8 mouse cellular contexts compared by ENCODE assay signal in genomic region chr9:66980458-66980857, GRCm38 (mm10). TPM values are rescaled to one million over a fixed set of nuclear protein-coding genes. Genes with fewer than 3 reads are reported as not detected.
DNase-seq lines count a peak whose midpoint lies in the region; ATAC-seq and TF ChIP-seq lines count a peak whose summit lies in the region.
"Had no signal": no experiment of that assay in that cellular context is flagged by ENCODE, and none has a peak within 500 bp of the region (broad histone marks: within the 10 kb centered on the region; RNA-seq: fewer than 3 reads in every experiment).

No protein-coding gene starts in this region.

- H3K9me3 ChIP-seq in CH12.LX (replicated peaks; ENCODE audit: low read length) = no peaks in the 10 kb centered on the region
- H3K9me3 ChIP-seq in lung, embryonic 14.5 days (ENCODE audit: low read depth, low read length) = no peaks in the 10 kb centered on the region
- H3K9me3 ChIP-seq: hindbrain, embryonic 15.5 days had no signal

- no peak for TF ChIP-seq POLR2A in CH12.LX (IDR thresholded peaks at IDR 0.05; ENCODE audit: low read depth, low read length)

- peak; percentile 99 for TF ChIP-seq RAD21 in CH12.LX (IDR thresholded peaks at IDR 0.05; ENCODE audit: low read depth, low read length)

- H3K36me3 ChIP-seq in C2C12 (ENCODE audit: control insufficient read depth, insufficient read depth) = no peaks in the 10 kb centered on the region
- no peaks in the 10 kb centered on the region for H3K36me3 ChIP-seq in CH12.LX (replicated peaks in 1 of 2; ENCODE audit: control insufficient read depth in 1 of 2, insufficient read depth in 1 of 2, low read length in 1 of 2)
- H3K36me3 ChIP-seq in lung, embryonic 14.5 days (ENCODE audit: insufficient read depth) = no peaks in the 10 kb centered on the region
- H3K36me3 ChIP-seq: hindbrain, embryonic 15.5 days had no signal

- H3K27me3 ChIP-seq in C2C12 (ENCODE audit: control insufficient read depth, insufficient read depth, insufficient read length) (no peaks in the 10 kb centered on the region), CH12.LX (replicated peaks) (no peaks in the 10 kb centered on the region)
- no peaks in the 10 kb centered on the region for H3K27me3 ChIP-seq in lung, embryonic 14.5 days (ENCODE audit: insufficient read depth, low read length)
- H3K27me3 ChIP-seq: hindbrain, embryonic 15.5 days had no signal

- intact Hi-C loops in gastrocnemius, adult 2 months (cut with DNase I) = no loop called here

- no peak overlapping the region for H3K4me3 ChIP-seq in C2C12 (ENCODE audit: insufficient read depth, poor library complexity, severe bottlenecking)
- no peak overlapping the region for H3K4me3 ChIP-seq in CH12.LX (replicated peaks in 1 of 3; ENCODE audit: low read depth in 2 of 3, low read length in 2 of 3, poor library complexity in 1 of 3)
- no peak overlapping the region for H3K4me3 ChIP-seq in gastrocnemius, adult 2 months
- H3K4me3 ChIP-seq in lung, embryonic 14.5 days (ENCODE audit: low read depth, low read length) = no peak overlapping the region
- H3K4me3 ChIP-seq: hindbrain, embryonic 15.5 days had no signal

- H3K4me1 ChIP-seq in CH12.LX (ENCODE audit: control insufficient read depth in 1 of 2, insufficient read depth in 2 of 2) = peaks cover 13 to 48% of the 10 kb centered on the region in 2 experiments
- no peaks in the 10 kb centered on the region for H3K4me1 ChIP-seq in lung, embryonic 14.5 days (ENCODE audit: insufficient read depth)

- no peak for TF ChIP-seq EP300 in CH12.LX (IDR thresholded peaks at IDR 0.05; ENCODE audit: low read length)

- TF ChIP-seq CTCF in C2C12 (IDR thresholded peaks at IDR 0.05; ENCODE audit: control insufficient read depth, insufficient read depth, insufficient read length) (peak; percentile 67), CH12.LX (conservative IDR thresholded peaks at IDR 0.05 in 1 of 2, IDR thresholded peaks at IDR 0.05 in 1 of 2; ENCODE audit: low read depth in 2 of 2, low read length in 2 of 2) (peak; percentile 93 to 96)
- TF ChIP-seq CTCF in gastrocnemius, adult 2 months (IDR thresholded peaks at IDR 0.05) = peak; percentile 86
- TF ChIP-seq CTCF in lung, embryonic 14.5 days (IDR thresholded peaks at IDR 0.05; ENCODE audit: low read depth) = peak; percentile 90

- H3K79me2 ChIP-seq in C2C12 (ENCODE audit: control insufficient read depth, insufficient read depth) (no peaks in the 10 kb centered on the region), CH12.LX (replicated peaks; ENCODE audit: control insufficient read depth, extremely low read depth, insufficient read depth, poor library complexity, severe bottlenecking) (no peaks in the 10 kb centered on the region)

- DNase-seq in CH12.LX (ENCODE audit: extremely low read depth) = peak; percentile 81
- DNase-seq in c-Kit-positive CD71-positive TER-119-negative erythroid progenitor cells, embryonic 14.5 days (ENCODE audit: low read depth) = peak; percentile 80
- DNase-seq in gastrocnemius, adult 2 months = peak; percentile 73
- peak; percentile 68 for DNase-seq in layer of hippocampus, adult 11-12 months (ENCODE audit: low spot score)
- DNase-seq in lung, embryonic 14.5 days = peak; percentile 88
- peak; percentile 77 for DNase-seq in spleen, adult 12 weeks (ENCODE audit: low spot score)

- in situ Hi-C loops in CH12.LX (cut with MboI; ENCODE audit: low pct_ligation_motif_present, low pct_unique_long_range_greater_than_20kb, low sequenced_read_pairs) = loop anchor here (10.0 to 25.0 kb wide), 2 partner anchors 316 to 468 kb away; partner anchors contain the start of gene Fbxl22

- no peak overlapping the region for H3ac ChIP-seq in C2C12 (ENCODE audit: control insufficient read depth, insufficient read length, low read depth)

- 7% methylated on average over 5 of the region's 5 CpGs for WGBS in lung, embryonic 14.5 days

- no peak; the same call in 1 of the 2 replicates for ATAC-seq in lung, embryonic 14.5 days (ENCODE audit: insufficient read depth)

- no peak overlapping the region for H3K27ac ChIP-seq in CH12.LX (ENCODE audit: insufficient read depth, low read depth)
- no peak overlapping the region for H3K27ac ChIP-seq in gastrocnemius, adult 2 months
- no peak overlapping the region for H3K27ac ChIP-seq in lung, embryonic 14.5 days (ENCODE audit: low read depth)
- H3K27ac ChIP-seq: hindbrain, embryonic 15.5 days had no signal

- dilution Hi-C loops in CH12.LX (cut with MboI; ENCODE audit: extremely low pct_ligation_motif_present, extremely low pct_unique_long_range_greater_than_20kb, low sequenced_read_pairs) = no loop called here

- no peak overlapping the region for H3K4me2 ChIP-seq in CH12.LX (ENCODE audit: insufficient read depth, low read depth, poor library complexity, severe bottlenecking)
- H3K4me2 ChIP-seq in lung, embryonic 14.5 days = no peak overlapping the region
- H3K4me2 ChIP-seq: hindbrain, embryonic 15.5 days had no signal

- no peak overlapping the region for H3K9ac ChIP-seq in CH12.LX (ENCODE audit: insufficient read depth, low read depth)
- no peak overlapping the region for H3K9ac ChIP-seq in lung, embryonic 14.5 days
- H3K9ac ChIP-seq: hindbrain, embryonic 15.5 days had no signal

- H3K79me3 ChIP-seq in C2C12 (ENCODE audit: low read depth) = no peaks in the 10 kb centered on the region

TF ChIP-seq in C2C12, 6 proteins besides CTCF, POLR2A, EP300 and RAD21:
- TF ChIP-seq USF1 (IDR thresholded peaks at IDR 0.05; ENCODE audit: low read depth) (no peak), MYOD1 (IDR thresholded peaks at IDR 0.05; ENCODE audit: control insufficient read depth, insufficient read length, low read depth) (no peak), CEBPB (IDR thresholded peaks at IDR 0.05; ENCODE audit: low read depth) (no peak), FOSL1 (IDR thresholded peaks at IDR 0.05; ENCODE audit: insufficient read depth, low read length, poor library complexity, severe bottlenecking) (no peak), MYOG (IDR thresholded peaks at IDR 0.05; ENCODE audit: control insufficient read depth, extremely low read depth, insufficient read length) (no peak), MAX (IDR thresholded peaks at IDR 0.05) (no peak)

TF ChIP-seq in CH12.LX, 34 proteins besides CTCF, POLR2A, EP300 and RAD21:
- TF ChIP-seq ZNF384 (IDR thresholded peaks at IDR 0.05; ENCODE audit: low read depth, low read length) = 0 out of 2 replicates have a peak, but pooled peaks have one; percentile 13
- TF ChIP-seq PAX5 (IDR thresholded peaks at IDR 0.05; ENCODE audit: low read length) = no peak
- TF ChIP-seq JUND (conservative IDR thresholded peaks at IDR 0.05; ENCODE audit: low read depth, low read length) = 0 out of 2 replicates have a peak, but pooled peaks have one; percentile 48
- TF ChIP-seq NELFE (IDR thresholded peaks at IDR 0.05; ENCODE audit: low read depth, low read length) = peak; percentile 47; the same call in 1 of the 2 replicates
- peak; percentile 87 for TF ChIP-seq SMC3 (IDR thresholded peaks at IDR 0.05; ENCODE audit: low read depth, low read length)
- 0 out of 2 replicates have a peak, but pooled peaks have one; percentile 55 for TF ChIP-seq MEF2A (IDR thresholded peaks at IDR 0.05; ENCODE audit: borderline replicate concordance, low read depth, low read length)
- 0 out of 2 replicates have a peak, but pooled peaks have one; percentile 25 for TF ChIP-seq HCFC1 (IDR thresholded peaks at IDR 0.05; ENCODE audit: low read depth, low read length)
- TF ChIP-seq SIN3A (IDR thresholded peaks at IDR 0.05; ENCODE audit: low read length) = 0 out of 2 replicates have a peak, but pooled peaks have one; percentile 32
- TF ChIP-seq TCF12 (IDR thresholded peaks at IDR 0.05; ENCODE audit: low read depth, low read length) = 0 out of 2 replicates have a peak, but pooled peaks have one; percentile 26
- no peak for TF ChIP-seq GABPA (IDR thresholded peaks at IDR 0.05; ENCODE audit: insufficient replicate concordance, low read depth, low read length)
- TF ChIP-seq MAZ (IDR thresholded peaks at IDR 0.05; ENCODE audit: low read depth, low read length) = no peak
- peak; percentile 46 for TF ChIP-seq ZC3H11A (IDR thresholded peaks at IDR 0.05; ENCODE audit: low read depth, low read length)

RNA-seq across cellular contexts. Expression of gene Lactb, which starts 5.2 kb away (rescaled TPM):
- 7.5 TPM for polyA plus RNA-seq in C2C12 (2012; fragmentation: generic; extraction: Trizol)
- total RNA-seq in CH12.LX (2012; rRNA removed) = 14.6 and 14.7 TPM in 2 replicates
- total RNA-seq in CH12.LX (2014; rRNA removed) = 23.7 and 24.5 TPM in 2 replicates
- 29.4 and 31.6 TPM in 2 replicates for polyA plus RNA-seq in CH12.LX (2012; ENCODE audit: insufficient read length, low read depth)
- 10 to 100 TPM; 17.7 to 22.3 TPM for total RNA-seq in gastrocnemius, adult 2 months (2021)
- 8.7 and 9.8 TPM in 2 replicates for polyA plus RNA-seq in lung, embryonic 14.5 days (2014; fragmentation: Nextera tagmentation; extraction: Ambion mirVana)

RNA-seq across cellular contexts. Expression of gene Rps27l, which starts 34.6 kb away (rescaled TPM):
- polyA plus RNA-seq in C2C12 (2012; fragmentation: generic; extraction: Trizol) = 1,028 TPM
- total RNA-seq in CH12.LX (2012; rRNA removed) = 593 and 709 TPM in 2 replicates
- 1,628 and 1,755 TPM in 2 replicates for total RNA-seq in CH12.LX (2014; rRNA removed)
- polyA plus RNA-seq in CH12.LX (2012; ENCODE audit: insufficient read length, low read depth) = 694 and 715 TPM in 2 replicates
- 100 to 1,000 TPM; 191 to 213 TPM for total RNA-seq in gastrocnemius, adult 2 months (2021)
- 656 and 719 TPM in 2 replicates for polyA plus RNA-seq in lung, embryonic 14.5 days (2014; fragmentation: Nextera tagmentation; extraction: Ambion mirVana)
